Mouse (Mus musculus): Measurements from ENCODE around the gene Arhgap45.

Gene Arhgap45

DNA sequence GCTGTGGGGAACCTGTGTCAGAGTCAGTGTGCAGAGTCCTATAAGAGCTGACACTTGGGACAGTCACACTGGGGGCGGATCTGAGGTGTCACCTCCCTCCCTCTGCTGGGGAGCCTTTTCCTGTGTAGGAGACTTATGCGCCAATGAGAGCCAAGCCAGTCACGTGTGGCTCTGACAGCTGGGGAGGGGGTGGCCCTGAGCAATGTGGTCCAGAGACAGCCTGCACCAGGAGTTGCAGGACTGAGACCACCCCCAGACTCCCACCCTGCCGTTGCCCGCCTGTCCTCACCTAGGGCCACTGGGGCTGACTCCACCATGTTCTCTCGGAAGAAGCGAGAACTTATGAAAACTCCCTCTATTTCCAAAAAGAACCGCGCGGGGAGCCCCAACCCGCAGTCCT is at the start of gene Arhgap45:
TSS of gene Arhgap45 (plus strand) at position 143 of the 400 bp plus-strand sequence.
- no peak for DNase-seq

DNA sequence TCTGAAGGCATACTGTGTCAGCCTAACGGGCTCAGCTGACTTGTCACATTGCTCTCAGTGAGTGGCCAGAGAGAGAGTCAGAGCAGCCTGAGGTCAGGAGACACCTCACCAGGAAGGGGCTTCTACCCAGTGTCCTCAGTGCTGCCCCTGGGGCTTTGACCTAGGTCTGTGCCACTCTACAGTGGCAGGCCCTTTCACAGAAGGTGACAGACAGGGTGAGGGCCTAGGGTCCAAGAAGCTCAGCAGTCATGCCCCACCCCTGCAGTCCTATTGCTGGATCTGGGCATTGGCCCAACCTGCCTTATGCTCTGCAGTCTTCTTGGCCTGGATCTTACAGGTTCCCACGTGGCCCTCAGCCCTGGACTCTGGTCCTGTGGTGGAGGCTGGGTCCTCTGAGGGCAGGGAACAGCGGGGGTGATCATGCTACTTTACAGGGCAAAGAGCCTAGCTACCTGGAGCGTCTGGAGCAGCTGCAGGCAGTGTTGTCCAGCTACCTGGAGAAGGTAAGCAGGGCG is 49.5 kb upstream of the Arhgap45 start:
- DNase-seq, result peak; percentile 89 to 94

DNA sequence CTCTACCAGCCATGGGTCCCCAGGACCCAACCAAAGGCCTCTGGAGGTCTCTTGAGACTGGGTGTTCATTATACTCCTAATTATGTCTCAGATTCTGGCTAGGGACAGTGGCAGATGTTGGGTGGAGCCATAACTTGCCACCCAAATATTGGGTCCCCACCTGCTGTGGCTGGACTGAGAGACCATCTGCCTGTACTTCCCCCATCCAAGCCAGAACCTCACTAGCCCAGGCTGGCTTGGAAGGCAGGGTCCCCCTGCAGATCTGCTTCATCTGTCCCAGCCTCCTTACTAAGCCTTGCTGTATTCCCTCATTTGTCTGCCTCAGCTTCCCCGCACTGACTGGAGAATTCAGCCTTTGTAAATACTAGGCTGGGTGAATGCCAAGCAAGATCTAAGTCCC is 48.3 kb upstream of the Arhgap45 start:
- no peak for DNase-seq

DNA sequence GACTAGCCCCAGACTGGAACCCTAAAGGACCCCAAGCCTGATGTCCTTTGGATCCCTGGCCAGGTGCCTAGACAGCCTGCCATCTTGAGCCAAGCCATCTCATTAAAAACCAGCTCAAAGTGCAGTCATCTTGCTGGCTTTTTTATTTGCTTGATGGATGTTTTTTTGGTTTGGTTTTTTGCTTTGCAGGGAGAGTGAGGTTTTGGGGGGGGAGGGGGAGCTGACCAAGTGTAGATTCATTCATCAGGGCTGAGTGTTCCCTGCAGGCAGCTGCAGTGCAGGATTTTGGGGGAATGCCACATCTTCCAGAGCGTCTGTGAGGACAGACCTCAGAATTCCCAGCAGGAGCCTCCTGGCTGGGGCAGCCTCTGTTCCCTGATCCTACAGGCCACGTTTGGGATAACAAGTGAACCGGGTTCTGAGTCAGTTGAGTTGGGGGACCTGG is 47.3 kb upstream of the Arhgap45 start:
- DNase-seq, result peak; percentile 63 to 83

DNA sequence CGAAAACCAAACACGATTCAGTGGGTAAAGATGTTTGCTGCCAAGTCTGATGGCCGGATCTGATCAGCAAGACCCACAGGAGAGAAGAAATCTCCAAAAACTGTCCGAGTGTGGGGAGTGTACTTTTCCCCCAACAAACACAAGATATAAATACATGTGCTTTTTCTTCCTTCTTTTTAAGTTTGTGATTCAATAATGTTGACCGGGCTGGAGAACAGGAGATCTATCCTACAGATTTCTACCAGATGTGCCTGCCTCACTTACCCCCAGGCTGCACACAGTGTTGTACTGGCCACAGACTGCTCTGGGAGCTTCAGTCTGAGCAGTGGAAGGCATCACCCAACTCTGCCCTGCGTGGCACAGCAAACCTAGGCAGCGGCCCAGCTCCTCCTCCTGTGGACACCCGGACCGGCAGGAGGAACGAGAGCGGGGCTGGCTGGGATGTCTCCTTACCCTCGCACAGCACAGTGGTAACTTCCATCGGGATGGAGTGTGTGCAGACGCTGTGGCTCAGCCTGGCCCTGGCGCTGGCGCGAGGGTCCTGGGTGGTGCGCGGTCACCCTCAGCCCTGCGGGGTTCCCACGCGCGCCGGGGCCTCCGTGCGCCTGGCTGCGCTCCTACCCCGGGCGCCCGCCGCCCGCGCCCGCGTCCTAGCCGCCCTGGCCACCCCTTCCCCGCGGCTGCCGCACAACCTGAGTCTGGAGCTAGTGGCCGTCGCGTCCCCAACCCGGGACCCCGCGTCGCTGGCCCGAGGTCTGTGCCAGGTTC is 45.9 kb upstream of the Arhgap45 start, which contains the start of gene Grin3b:
TSS of gene Grin3b (plus strand) at position 301 of the 768 bp plus-strand sequence.
- DNase-seq, result peak in 1 of 2 experiments; percentile 48

DNA sequence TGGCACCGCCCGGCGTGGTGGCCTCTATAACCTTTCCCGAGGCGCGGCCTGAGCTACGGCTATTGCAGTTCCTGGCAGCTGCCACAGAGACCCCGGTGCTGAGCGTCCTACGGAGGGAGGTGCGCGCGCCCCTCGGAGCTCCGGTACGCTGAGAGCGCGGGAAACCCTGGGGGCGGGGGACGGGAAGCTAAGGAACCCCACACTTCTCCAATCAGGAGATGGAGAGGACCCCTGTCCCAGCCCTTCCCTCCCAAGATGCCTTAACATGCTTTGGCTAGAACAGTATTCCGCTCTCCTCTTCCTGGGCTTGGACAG is 45.3 kb upstream of the Arhgap45 start:
- peak in 1 of 2 experiments; percentile 28 for DNase-seq

DNA sequence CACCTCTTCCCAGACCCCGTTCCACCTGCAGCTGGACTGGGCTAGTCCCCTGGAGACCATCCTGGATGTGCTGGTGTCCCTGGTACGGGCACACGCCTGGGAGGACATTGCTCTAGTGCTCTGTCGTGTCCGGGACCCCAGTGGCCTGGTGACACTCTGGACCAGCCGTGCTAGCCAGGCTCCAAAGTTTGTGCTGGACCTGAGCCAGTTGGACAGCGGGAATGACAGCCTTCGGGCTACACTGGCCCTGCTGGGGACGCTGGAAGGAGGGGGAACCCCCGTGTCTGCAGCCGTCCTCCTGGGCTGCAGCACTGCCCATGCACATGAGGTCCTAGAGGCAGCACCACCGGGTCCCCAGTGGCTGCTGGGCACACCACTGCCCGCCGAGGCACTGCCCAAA is 43.6 kb upstream of the Arhgap45 start:
- DNase-seq, result peak; percentile 59 to 77

DNA sequence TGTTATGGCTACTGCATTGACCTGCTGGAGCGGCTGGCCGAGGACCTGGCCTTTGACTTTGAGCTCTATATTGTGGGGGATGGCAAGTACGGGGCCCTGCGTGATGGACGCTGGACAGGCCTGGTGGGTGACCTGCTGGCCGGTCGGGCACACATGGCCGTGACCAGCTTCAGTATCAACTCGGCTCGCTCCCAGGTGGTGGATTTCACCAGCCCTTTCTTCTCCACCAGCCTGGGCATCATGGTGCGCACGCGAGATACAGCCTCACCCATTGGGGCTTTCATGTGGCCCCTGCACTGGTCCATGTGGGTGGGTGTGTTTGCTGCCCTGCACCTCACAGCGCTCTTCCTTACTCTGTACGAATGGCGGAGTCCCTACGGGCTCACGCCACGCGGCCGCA is 42.4 kb upstream of the Arhgap45 start:
- DNase-seq, result no peak

DNA sequence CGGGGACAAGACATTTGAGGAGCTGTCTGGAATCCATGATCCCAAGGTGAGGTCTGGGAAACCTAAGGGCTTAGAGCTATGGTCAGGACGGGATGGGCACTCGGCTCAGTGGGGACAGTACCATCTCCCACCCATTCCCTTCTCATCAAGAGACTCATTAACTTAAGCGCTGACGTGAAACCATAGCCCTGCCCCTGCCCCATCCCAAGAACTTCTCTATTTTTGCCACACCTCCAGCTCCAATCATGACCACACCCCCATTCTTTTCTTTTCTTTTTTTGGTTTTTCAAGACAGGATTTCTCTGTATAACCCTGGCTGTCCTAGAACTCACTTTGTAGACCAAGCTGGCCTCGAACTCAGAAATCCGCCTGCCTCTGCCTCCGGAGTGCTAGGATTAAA is 41.8 kb upstream of the Arhgap45 start:
- DNase-seq, result no peak

DNA sequence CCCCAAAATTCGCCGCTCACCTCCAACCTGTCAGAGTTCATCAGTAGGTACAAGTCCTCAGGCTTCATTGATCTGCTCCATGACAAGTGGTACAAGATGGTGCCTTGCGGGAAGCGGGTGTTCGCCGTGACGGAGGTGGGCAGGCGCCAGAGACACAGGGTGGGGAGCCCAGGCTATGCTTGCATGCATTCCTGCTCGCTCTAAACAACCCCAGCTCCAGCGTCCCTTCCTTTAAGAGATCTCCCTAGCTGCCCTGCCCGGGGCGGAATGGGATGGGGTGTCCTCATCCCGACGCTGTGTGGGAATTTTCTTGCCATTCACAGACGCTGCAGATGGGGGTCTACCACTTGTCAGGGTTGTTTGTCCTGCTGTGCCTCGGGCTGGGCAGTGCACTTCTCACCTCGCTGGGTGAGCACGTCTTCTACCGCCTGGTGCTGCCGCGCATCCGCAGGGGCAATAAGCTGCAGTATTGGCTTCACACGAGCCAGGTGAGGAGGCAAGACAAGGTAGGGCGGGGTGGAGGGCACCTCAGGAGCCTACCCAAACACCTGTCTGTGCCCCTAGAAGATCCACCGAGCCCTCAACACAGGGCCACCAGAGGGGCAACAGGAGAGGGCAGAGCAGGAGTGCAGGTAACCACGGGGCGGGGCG is 40.3 kb upstream of the Arhgap45 start:
- DNase-seq, result no peak

DNA sequence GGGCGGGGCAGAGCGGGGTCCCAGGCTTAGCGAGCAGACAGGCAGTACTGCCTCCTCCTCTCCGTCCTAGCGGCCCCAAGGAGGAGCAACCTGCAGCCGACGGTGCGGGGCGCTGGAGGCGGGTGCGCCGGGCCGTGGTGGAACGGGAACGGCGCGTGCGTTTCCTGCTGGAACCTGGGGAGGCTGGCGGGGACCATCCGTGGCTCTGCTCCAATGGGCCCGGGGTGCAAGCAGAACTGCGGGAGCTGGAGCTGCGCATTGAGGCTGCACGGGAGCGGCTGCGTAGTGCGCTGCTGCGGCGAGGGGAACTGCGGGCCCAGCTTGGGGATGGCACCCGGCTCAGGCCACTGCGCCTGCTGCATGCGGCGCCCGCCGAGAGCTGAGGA is 39.7 kb upstream of the Arhgap45 start:
- no peak for DNase-seq

DNA sequence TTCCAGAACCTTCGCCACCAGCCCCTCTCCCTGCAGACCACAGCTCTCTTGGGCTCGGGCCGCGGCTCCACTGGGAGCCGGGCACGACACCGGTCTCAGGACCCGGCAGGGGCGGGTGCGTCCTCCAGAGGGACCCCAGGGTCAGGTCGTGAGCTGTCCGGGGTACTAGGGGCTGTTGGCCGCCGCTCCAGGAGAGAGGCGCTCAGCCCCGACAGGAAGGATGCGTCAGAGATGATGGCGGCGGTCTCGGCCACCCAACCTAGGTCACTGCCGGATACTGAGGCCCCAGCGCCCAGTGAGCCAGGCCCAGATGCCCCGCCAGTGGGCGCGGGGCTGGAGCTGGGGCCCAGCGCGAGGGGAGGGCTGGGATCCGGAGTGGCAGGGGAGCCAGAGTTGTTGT is 39.1 kb upstream of the Arhgap45 start:
- no peak for DNase-seq

DNA sequence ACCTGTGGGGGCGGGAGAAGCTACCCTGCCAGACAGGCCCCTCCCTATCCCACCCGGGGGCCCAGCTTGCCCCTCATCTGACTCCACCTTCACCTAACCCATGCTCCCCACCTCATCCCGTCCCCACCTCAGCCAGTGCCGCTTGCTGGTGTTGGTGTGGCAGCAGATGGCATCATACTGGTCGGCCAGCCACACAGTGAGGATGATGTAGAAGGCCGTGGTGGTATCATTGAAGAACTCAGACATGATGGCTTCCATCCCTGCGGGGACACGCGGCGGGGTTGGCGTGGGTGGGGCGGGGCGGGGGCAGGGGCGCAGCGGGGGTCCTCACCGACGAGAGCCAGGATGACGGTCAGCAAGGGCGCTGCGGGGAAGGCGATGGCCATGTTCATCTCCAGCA is 38.4 kb upstream of the Arhgap45 start:
- no peak for DNase-seq

DNA sequence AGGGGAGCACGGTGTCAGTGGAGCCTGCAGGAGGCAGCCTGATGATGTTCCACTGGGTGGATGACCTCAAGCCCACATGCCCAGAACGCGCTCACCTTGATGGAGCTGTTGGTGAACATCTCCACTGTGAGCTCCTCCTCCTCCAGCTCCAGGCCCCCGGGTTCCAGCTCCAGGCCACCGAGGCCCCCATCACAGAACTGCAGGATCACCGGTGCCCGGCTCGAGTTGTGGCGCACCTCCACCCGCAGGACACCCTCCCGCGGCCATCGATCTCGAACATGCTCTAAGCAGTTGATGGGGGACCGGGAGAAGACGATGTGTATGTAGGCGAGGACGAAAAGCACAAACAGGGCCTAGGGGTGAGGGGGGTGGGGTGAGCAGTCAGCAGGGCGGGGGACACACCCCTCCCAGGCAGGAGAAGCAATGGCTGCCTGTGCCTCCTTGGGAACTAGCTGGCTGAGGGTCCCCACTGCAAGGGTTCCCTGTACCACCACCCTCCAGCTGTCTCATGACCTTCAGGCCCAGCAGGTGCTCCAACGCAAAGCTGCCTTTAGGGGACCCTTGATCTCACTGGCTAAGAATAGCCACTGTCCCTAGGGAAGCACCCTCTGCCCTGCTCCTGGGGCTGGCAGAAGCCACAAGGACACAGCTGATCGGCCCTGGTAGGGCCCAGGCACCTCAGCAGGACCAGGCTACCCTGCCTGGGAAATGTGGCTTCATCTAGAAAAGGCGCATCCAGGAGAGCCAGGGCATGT is 36.9 kb upstream of the Arhgap45 start:
- no peak for DNase-seq

DNA sequence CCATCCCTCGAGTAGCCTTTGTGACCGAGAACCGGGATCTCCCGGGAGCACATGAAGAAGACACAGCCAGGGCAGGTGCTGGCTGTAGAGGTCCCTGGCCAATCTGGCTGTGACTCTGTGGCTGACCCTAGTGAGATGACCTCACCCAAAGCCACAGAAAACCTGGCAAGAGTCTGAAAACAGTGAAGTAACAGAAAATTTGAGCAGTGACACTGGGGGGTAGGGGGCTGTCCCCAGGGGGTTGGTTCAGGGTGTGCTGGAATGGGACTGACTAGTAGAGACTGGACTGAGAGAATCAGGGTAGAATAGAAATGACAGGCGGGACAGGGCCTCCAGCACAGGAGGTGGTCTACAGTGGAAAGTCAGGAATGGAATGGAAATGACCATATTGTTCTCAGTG is 33.2 kb upstream of the Arhgap45 start:
- DNase-seq, result no peak

DNA sequence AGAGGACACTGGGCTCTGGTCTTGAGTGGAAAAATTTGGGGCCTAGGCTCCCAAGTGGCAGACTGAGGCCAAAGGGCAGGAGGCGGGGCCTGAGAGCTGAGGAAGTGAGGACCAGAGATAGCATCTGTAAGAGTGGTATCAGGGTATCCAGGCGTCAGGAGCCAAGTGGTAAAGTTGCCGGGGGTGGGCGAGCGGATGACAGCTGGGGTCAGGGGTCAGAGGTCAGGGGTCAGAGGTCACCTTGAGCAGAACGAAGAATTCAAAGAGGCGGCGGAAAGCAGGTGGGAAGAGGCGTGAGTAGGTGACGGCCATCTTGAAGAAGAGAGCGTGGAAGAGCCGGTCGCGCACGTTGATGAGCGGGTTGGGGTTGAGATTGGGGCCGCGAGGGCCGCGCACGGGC is 32.8 kb upstream of the Arhgap45 start:
- peak; percentile 85 to 91 for DNase-seq

DNA sequence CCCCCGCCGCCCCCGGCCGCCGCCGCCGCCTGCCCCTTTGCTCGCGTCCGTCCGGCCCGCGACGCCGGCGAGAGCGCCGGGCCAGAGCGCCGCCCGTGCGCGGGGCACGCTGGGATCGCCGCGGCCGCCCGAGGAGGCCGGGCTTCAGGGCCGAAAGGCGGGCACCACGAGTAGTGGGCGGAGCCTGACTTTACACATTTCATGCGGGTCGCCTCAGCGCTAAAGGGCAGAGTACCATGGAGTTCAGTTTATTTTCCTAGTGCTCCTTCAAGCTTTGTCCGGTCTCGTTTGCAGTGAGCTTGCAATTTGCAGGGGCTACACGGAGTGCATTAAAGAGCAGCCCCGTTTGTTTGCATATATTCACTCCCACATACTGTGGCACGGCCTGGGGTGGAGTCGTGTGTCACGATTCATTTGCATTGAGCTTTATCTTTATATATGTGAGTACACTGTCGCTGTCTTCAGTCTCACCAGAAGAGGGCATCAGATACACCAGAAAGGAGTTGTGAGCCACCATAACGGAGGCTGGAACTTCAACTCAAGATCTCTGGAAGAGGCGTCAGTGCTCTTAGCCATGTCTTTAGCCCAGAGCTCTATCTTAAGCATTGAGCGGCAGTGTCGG is 32.1 kb upstream of the Arhgap45 start, which contains the start of gene Tmem259:
TSS of gene Tmem259 (minus strand) at position 136 of the 622 bp plus-strand sequence.
- DNase-seq, result peak; percentile 91 to 94

DNA sequence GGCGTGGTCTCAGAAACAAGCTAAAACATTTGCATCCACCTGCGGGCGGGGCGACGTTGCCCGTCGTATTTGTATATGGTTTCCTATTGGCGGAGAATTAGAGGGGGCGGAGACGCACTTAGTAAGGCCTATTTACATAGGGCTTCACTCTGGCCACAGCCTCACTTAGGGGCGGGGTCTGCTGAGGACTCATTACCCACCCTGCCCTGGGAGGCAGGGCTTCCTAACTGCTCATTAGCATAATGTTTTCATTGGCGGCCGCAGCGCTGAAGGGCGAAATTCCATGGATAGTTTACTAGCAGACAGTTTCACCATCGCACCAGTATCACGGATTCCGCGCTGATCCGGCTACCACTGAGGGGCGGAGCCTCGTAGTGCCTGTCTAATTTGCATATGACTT is 31.6 kb upstream of the Arhgap45 start:
- peak; percentile 97 to 100 for DNase-seq

DNA sequence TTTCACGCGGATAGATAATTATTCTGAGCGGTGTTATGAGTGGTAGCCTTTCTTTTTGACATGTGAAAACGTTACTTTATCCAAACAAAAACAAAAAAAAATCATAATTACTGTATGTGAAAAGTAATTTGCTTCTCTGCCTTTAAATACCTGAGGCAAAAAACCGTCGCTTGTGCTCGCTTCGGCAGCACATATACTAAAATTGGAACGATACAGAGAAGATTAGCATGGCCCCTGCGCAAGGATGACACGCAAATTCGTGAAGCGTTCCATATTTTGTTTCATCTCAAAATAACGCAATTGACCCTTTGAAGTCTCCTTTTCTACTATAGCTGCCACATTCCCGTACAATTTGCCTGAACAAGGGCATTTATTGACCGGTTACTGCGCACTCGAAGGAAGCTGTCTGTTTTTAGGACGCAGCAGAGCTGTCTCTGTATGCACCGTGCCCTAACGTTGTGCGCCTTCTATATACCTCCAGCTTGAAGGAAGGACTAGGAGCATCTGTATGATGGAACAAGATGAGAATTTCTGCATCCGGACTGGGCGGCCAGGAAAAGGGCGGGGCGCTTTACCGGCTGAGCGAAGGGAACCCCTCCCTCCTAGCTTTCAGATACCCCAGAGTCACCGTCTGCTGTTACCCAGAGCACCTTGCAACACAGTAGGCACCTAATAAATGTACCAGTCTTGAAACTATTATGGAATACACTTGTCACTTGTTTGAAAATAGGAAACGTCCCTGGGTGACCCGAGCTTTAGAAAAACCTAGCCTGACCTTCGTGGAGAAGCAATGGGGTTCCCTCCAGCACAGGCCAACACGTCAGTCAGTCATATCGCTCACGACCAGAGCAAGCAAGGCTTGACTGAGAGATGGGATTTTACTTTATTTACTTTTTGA is 30.9 kb upstream of the Arhgap45 start:
- DNase-seq, result peak; percentile 66 to 74

DNA sequence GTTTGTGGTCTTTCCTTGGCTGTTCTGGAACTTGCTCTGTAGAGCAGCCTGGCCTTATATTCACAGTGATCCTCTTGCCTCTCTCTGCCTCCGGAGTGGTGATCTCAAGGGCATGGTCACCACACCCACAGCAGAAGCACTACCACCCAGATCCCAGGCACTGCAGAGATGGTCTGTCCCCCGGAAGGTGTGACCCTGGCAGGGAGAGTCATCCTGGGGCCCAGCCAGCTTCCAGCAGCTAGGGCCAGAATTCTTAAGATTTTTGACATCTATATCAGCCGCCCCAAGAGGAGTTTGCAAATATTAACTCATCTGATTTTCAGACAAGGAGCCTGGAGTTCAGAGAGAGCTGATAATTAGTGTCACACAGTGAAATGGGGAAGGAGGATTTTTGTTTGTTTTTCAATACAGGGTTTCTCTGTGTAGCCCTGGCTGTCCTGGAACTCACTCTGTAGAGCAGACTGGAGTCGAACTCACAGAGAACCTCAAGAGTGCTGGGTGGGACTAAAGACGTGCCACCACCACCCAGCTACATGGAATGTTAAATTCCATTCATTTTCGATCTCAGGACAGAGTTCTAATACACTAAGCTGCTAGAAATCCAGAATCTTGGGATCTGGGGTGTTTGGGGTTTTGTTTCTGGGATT is 30.1 kb upstream of the Arhgap45 start:
- DNase-seq, result peak in 1 of 2 experiments; percentile 50

DNA sequence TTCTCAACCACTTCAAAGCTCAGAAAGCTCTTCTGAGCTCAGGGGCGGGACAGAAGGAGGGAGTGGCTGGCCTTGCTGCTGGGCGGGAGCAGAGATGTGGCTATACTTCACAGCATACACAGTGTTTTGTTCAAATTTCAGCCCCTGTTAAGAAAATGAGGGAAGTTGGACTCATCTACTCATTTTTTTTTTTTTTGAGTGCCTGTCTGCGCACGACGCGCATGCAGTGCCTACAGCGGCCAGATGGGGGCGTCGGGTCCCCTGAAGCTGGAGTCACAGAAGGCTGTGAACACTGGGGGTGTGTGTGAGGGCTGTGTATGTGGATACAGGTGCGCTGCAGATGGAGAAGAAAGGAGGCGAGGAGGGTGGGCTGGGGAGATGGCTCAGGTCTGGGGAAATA is 29.5 kb upstream of the Arhgap45 start:
- DNase-seq, result peak; percentile 86 to 94
